Mouse (Mus musculus) MEL-GATA-1-ER (cell line): ENCODE results near the gene Emc9.

Experiments
- DNase-seq: peaks from one replicate; pipeline ENCODE4 v3.0.0-alpha.2; 2012; ENCODE audit warnings: low read depth; ENCODE audit errors: extremely low read depth

The Emc9 gene

DNA sequence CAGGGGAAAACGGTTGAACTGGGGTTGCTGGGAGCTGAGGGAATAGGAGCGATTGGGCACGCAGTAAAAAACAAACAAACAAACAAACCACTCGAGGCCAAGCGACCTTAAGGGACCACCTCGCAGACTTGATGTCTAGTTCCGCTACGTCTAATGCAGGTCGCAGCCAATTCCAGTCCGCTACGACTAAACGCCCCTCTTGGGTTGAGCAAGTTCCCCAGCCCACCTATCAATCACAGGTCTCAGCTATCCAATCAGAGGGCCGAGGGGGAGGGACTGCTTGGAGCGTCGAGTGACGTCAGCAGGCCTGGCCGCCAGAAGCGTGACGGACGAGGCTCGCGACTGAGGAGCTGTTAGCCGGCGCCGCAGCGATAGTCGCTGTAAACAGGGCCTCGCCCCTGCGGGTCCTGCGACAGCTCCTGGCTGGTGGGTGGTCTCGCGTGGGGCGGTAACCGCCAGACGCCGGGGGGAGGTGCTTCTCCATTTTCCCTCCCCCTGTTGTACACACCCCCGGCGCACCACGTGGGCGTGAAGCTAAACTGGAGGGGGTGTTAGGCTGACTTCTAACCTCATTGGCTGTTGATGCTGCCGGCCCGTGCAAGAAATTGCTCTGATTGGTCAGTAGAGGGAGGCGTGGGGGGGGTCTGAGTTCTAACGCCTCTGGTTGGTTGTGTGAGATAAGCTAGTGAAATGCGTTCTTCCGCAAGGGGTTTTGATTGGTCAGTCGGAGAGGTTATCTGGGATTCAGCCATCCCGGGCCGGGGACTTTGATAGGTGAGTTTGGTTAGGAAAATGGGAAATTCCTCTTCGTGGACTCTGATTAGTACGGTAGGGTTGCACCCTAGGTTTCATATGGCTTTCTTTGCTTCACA is 24.7 kb downstream of the Emc9 start, which contains the start of gene A730061H03Rik:
A730061H03Rik (minus strand) TSS at position 205 of the 872 bp plus-strand sequence.
- peak; percentile 99 for DNase-seq

DNA sequence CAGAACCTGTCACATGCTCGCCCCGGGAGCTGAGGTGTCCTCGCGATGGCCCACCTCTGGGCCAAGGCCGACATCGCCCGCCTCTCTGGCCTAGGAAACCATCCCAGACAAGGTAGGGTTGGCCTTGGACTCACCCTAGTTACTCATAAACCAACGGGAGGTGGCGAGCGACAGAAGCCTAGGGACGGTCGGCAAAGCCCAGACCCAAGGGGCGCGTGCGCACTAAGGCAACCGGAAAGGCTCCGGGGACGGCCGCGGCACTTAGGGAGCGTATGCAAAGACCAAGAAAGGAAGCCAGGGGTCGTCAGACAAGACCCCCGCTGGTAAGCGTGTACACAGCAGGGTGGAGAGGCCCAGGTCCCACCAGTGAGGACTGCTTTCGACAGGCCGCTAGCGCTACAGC is 25.3 kb downstream of the Emc9 start, which contains the start of gene Dcaf11:
Dcaf11 (plus strand) TSS at position 208 of the 403 bp plus-strand sequence.
- peak; percentile 83 for DNase-seq

DNA sequence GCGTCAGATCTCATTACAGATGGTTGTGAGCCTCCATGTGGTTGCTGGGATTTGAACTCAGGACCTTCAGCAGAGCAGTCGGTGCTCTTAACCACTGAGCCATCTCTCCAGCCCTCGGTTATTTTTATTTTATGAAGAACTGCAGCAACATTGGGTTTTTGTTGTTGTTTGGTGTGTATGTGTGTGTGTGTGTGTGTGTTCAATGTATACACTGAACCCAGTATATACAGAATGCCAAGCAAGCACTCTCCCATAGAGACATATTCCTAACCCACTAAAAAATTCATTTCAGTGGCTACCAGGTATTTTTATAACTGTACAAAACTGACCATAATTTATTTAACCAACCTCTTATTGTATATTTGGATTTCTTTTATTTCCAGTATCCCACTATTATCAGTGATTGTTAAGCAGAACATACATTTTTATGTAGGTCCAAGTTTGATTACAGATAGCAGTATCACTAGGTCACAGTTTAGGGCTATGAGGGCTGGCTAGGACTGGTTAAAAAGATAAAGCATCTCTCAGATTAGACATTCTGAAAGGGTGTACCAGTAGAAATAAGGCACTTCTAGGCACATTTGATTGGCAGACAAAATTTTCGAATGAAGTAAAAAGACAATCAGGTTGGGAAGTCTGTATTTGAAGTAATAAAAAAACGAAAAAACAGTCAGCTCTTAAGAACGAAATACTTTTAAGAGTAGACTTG is 26.2 kb downstream of the Emc9 start:
- DNase-seq: no peak

DNA sequence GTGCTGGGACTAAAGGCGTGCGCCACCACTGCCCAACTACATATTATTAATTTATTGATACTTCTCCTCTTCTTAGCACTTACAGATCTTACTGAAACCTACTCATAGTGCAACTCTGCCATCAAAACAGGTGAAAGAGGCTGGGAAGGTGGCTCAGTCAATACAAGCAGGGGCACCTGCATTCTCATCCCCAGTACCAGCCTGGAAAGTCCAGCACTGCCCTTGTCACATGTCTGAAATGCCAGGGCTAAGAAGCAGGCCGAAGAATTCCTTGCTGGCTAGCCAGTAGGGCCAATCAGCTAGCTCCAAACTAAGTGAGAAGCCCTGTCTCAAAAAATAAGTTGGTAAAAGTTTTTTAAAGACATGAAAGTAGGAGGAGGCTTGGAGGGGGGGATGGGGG is 27.5 kb downstream of the Emc9 start:
- no peak for DNase-seq

DNA sequence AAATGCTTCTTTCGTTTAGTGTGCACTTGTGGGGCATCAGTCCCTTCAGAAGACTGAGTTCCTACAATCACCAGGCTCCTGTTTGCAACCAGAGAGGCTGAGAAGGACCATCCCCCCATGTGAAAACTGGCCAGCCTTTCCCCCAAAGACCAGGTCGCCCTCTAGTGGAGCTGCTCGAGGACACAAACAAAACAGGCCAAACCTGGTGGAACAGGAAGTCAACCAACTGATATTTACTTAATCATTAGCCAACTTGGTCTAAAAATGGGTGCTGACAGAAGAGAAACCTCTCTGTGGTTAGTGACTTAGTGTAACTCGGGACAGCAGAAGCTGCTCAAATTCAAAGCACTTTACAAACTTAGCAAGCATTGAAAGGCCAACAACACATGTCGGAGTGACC is 28.1 kb downstream of the Emc9 start:
- DNase-seq: peak; percentile 88

DNA sequence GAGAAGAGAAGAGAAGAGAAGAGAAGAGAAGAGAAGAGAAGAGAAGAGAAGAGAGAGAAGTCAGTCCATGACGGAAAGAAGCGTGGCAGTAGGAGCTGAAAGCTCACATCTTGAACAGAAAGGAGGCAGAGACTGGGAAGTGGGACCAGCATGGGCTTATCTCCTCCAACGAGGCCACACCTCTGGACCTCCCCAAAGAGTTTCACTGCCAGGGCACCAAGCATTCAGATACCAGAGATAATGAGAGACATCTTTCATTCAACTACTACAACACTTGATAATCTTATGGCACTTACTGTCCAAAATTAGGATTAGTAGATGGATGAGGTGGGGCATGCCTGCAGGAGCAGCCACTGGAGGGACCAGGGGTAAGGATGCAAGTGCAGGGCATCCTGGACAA is 29.3 kb downstream of the Emc9 start:
- no peak for DNase-seq

- DNase-seq: no peak
Observed at GRCm38 (mm10) chr14:55554635-55555034, 30.5 kb downstream of the Emc9 start.

- no peak for DNase-seq
Observed at GRCm38 (mm10) chr14:55551794-55552193, 33.3 kb downstream of the Emc9 start.

- DNase-seq: no peak
Observed at GRCm38 (mm10) chr14:55551347-55551746, 33.8 kb downstream of the Emc9 start.

GRCm38 (mm10) chr14:55550191-55550590 is 34.9 kb downstream of the Emc9 start:
- no peak for DNase-seq

DNA sequence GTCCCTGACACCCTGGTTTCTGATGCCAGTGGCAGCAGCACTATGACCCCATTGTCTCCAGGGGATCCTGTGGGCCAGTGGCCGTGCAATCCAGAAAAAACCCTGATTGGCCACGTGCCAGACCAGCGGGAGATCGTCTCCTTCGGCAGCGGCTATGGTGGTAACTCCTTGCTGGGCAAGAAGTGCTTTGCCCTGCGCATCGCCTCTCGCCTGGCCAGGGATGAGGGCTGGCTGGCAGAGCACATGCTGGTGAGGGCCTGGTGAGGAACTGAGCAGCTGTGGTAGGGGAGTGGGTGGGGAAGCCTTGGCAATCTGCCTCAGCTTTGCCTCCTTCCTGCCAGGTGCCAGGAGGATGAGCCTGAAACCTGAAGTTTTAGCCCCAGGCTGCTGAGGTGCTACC is 40.8 kb downstream of the Emc9 start:
- DNase-seq: no peak

- no peak for DNase-seq
Observed at GRCm38 (mm10) chr14:55542268-55542667, 42.8 kb downstream of the Emc9 start.

DNA sequence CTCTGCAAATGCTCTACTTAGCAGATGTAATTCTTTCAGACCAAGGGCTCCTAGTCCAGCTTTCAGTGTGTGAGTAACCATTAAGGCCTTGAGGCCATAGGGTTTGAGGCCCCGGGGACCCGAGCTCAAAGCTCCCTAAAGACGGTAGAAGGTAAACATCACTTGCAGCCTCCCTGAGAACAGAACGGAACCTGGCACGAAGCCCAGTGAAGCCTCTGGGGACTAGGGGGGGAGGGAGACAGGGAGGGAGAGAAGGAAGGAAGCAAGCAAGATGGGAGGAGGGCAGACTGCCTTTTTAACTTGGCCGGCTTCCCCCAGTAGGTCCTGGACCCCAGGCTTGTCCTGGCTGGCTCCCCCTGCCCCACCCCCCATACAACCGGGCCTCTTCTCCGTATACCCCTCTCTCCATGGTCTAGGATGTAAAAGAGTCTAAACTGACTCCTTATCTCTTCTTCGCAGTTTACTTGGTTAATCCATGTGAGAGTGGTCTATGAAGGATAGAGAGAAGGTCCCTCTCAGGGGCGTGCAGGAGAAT is 44.2 kb downstream of the Emc9 start:
- peak; percentile 83 for DNase-seq

GRCm38 (mm10) chr14:55540067-55540786 is 44.9 kb downstream of the Emc9 start, which contains the start of gene Pck2:
Gene Pck2 (plus strand): TSS chr14:55540266.
- peak; percentile 93 for DNase-seq

- no peak for DNase-seq
Observed at GRCm38 (mm10) chr14:55536116-55536745, 48.9 kb downstream of the Emc9 start.
